Mouse (Mus musculus) lung, postnatal 14 days (tissue): ENCODE measurements around the gene Rab7b.

Experiments
- DNase-seq: peaks from one replicate; pipeline ENCODE4 v3.0.0; 2021

The Rab7b gene

GRCm38 (mm10) chr1:131688475-131688874 is at the start of gene Rab7b:
Gene Rab7b (plus strand): TSS chr1:131688695.
- DNase-seq, result peak; percentile 68

GRCm38 (mm10) chr1:131640062-131640461 is 48.4 kb upstream of the Rab7b start:
- DNase-seq, result no peak

DNA sequence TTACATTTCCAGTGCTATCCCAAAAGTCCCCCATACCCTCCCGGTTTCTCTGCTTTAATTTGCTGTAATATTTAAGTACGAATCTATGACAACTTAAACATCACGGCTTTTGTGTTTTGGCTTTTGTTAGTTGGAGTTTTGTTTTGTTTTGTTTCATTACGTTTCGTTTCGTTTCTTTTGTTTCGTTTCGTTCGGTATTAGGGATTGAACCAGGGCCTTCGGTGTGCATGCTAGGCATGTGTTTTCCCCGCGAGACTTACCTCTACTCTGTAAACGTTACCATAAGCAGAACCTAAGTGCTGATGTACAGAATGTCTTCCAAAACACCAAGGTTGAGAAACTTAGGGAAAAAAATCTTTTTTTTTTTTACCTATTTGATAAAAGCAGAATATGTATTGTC is 46.9 kb upstream of the Rab7b start:
- DNase-seq, result no peak

- DNase-seq, result no peak
These were observed 46.2 kb upstream of the Rab7b start for GRCm38 (mm10) chr1:131642251-131642650.

DNA sequence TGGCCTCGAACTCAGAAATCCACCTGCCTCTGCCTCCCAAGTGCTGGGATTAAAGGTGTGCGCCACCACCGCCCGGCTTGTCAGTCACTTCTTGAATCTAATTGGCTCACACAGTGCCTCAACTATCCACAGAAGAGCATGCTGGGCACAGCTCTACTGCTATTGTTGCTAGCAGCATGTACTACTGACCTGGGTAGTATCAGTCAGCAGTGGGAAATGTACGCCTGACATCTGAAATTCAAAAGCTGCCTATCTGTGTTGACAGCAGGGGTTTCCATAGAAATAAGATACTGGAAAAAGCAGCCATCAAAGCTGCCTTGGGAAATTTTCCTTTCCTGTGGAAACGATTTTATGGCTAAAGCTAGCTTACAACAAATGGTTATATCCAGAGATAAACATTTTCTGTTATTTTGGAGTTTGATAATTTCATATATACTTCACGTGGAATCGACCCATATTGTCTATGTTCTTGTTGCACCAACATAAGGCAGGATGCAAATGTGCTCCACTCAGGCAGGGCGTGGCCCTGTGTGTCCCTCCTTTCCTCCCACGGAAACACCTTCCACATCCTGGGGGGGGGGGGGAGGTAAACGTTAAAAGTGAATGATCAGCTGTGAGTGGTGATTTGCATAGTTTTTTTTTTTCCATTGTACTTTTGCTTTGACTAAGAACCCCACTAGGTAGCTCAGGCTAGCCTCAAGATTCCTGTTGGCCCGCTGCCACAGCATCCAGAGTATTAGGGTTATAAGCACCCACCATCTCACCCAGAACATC is 35.6 kb upstream of the Rab7b start:
- DNase-seq, result no peak

GRCm38 (mm10) chr1:131655601-131656000 is 32.9 kb upstream of the Rab7b start:
- no peak for DNase-seq

DNA sequence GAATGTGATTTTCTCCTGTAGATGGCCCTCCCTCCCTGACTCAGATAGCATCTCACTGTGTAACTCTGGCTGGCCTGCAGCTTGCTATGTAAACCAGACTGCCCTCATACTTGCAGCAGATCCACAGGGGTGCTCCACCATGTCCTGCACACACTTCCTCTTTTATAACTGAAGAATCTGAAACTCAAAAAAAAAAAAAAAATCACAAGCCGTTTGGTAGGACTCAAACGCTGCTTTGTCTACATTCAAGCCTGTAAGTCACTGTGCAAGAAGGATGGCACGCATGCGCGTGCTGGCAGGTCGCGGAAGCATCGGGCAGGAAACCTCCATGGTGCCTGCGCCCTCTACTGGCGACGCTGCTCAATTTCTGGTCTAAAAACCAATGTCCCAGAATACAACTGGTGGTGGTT is 30.5 kb upstream of the Rab7b start:
- DNase-seq, result peak; percentile 93

DNA sequence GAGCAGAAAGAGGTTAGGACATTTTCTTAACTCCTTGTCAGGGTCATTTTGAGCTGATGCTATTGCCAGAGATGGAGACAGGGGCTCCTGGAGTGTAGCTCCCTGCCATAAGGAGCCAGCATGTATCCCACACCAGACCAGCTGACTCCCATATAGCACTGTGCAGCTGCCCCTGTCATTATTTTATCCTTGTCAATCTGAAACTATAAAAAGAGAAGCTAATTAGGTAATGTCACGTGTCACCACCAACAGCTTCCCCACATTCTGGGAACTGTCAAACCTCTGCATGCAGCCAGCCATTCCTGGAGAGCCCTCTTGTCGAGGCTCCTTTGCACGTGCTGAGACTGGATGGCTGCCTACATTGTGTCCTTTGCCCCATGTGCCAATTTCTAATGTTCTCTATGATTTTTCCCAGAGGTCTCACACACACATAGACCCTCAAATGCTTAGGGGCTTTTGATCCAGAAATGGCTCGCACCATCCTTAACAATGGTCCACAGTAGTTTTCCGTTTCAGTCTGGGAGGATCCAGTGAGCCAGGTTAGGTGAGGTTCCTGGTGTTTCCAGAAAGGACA is 28.9 kb upstream of the Rab7b start:
- DNase-seq, result no peak

GRCm38 (mm10) chr1:131660266-131660665 is 28.2 kb upstream of the Rab7b start:
- DNase-seq, result no peak

- DNase-seq, result no peak
These were observed 27.6 kb upstream of the Rab7b start for GRCm38 (mm10) chr1:131660716-131661472.

- DNase-seq, result no peak
These were observed 26.7 kb upstream of the Rab7b start for GRCm38 (mm10) chr1:131661749-131662148.

DNA sequence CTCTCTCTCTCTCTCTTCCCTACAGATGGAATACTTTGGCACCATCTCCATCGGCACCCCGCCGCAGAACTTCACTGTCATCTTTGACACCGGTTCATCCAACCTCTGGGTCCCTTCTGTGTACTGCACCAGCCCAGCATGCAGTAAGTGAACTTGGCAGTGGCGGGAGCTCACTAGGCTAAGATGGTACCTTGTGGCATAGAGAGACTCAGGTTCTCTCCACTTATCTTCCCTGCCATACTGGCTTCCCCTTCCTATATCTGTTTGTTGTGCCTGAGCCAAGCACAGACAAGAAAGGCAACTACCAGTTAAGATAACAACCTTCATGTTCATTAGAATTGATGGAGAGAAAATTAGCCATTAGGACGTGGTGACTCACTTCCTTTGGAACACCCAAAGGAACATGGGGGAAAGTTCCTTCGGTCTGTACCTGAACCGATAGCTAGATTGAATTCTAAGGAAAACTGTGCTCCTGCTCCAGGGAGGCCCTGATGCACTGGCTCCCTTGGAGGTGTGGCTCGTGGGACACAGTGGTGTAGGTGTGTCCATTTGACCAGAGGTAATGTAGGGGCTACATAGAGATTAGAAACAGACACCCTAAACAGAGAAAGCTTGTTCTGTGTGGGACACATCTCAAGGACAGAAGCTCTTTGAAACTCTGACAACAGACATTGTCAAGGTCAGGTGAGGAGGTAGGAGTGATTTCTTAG is 25.1 kb upstream of the Rab7b start:
- no peak for DNase-seq

DNA sequence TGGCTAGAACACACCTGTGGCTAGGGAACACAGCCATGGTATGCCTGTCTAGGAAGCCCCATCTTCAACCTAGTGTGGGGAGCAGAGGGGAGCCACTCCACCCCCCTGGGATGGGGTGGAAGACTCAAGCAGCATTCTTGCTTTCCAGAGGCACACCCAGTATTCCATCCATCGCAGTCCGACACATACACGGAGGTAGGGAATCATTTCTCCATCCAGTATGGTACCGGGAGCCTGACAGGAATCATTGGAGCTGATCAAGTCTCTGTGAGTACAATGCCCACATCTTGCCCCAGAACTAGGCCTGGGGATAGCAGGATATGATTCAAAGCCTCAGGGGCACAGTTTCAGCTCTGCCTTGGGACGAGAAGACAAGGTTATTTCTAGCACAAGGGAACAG is 24.4 kb upstream of the Rab7b start:
- no peak for DNase-seq

DNA sequence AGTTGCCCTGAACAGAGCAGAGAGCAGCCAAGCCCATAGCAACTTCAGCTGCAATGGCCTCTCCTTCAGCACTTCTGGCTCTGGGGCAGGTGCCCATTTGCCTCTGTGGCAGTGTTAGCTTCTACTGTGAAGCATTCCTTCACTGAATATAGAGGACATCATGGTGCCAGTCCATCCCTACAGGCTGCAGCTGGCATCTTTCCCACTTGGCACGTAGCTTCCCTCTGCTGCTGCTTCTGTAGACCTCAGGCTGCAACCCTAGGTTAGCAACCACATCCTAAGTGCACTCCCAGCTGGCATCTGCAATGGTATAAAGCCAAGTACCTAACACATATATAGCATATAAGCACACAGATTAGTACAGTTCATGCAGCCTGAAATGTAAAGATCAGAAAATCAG is 22.6 kb upstream of the Rab7b start:
- DNase-seq, result no peak

- no peak for DNase-seq
These were observed 17.4 kb upstream of the Rab7b start for GRCm38 (mm10) chr1:131671113-131671512.

- no peak for DNase-seq
These were observed 16.1 kb upstream of the Rab7b start for GRCm38 (mm10) chr1:131672361-131672760.

GRCm38 (mm10) chr1:131679644-131680043 is 8.9 kb upstream of the Rab7b start:
- no peak for DNase-seq

GRCm38 (mm10) chr1:131687739-131688138 is 756 bp upstream of the Rab7b start:
- DNase-seq, result no peak

- no peak for DNase-seq
These were observed 521 bp downstream of the Rab7b start for GRCm38 (mm10) chr1:131689016-131689415.

DNA sequence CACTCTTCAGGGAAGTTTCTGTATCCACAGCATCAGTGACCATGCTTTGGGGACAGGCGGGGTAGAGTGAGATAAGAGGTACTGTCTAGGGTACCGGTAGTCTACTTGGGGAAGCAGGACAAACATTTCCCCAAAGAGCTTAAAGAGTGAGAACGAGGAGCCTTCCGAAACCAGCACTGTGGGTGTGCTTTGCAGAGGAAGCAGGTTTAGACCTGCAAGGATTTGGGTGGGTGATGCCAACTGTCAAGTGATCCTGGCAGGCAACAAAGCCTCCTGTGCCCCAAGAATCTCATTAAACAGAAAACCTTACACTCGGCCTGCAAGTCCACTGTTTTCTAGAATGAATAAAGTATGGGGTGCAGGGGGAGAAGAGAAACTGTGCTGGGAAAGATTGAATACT is 1.4 kb downstream of the Rab7b start:
- DNase-seq, result no peak

DNA sequence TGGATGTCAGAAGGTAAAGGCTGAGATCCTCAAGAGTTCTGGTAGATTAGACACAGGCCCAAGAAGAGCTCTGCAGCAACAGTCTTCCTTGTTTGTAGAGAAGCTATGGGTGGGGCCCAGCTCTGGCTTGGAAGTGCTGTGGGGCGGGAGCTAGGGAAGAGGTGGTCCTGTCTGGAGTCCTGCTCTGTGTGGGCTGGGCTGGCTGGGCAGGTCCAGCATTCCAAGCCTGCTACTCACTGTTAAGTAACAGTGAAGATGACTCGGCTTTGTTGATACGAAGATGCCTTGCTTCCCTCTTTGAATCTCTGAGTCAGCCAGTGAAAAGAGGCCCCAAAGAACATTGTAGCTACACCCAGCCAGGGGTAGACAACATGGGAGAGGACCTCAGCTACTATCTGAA is 1.9 kb downstream of the Rab7b start:
- DNase-seq, result peak; percentile 59

- DNase-seq, result no peak
These were observed 2.9 kb downstream of the Rab7b start for GRCm38 (mm10) chr1:131691356-131691755.

- no peak for DNase-seq
These were observed 6.8 kb downstream of the Rab7b start for GRCm38 (mm10) chr1:131695308-131695707.
